Mouse (Mus musculus): Measurements from ENCODE around the gene Gstp1. TPM values are rescaled to one million over a fixed set of nuclear protein-coding genes. Genes with fewer than 3 reads are reported as not detected.

Gstp1 gene
- total RNA-seq, 2 experiments from 2014 or later = 354 to 397 TPM

DNA sequence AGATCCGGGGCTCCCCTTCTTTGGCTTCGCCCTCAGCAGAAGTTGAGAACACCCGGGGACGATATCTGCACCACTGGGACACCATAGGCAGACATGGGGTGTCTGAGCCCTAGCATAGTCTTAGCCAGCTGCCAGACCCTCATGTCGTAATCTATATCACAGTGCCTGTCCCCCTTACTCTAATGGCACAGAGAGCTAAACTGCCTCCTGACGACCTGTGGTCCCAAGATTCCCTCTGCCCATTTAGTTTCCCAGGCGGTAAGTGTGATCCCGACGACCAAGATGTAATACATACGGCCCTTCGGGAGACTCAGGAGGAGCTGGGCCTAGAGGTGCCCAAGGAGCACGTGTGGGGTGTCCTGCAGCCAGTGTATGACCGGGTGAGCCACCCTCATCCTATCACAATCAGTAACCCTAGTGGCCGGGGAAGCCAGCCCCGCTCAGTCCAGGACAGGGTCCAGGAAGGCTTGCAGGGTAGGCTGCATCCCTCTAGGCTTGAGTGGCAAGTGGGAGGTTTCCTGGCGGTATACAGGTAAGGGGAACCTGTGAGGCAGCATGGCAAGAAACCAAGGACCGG lies 36.7 kb downstream of the Gstp1 start:
- DNase-seq = no peak

DNA sequence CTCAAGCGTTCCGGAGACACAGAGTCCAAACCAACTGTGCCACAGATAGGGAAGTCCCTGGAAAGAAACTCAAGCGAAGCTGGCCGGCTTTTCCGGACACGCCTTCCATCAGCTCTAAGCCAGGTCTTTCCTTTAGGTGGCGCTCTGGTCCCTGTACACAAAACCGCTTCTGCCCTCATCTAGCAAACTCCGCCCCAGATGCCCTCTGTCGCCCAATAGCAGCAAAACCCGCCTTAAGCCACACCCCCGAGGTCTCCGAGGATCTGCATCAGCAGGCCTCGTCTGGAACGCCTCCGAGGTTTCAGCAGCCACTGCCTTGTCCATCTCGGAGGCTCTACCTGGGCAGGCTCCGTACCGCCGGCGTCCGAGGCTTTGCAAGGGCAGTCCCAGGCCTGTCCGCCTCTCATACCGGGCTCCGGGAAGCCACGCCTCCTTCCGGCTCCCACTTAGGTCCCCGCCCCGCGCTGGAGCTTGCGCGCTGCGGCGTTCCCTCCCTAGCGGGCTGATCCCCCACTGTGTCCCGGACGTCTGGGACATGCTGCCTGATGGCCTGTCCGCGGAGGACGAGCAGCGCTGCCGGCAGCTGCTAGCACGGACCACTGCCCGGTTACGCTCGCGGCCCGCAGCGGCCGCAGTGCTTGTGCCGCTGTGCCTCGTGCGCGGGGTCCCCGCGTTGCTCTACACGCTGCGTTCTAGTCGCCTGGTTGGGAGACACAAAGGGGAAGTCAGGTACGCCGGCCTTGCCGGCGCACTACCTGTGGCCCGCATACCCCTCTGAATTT lies 37.5 kb downstream of the Gstp1 start, which contains the start of the genes Nudt8 and Gm49405:
TSS of gene Nudt8 (plus strand) at position 462 of the 782 bp plus-strand sequence.
TSS of gene Gm49405 (plus strand) at position 508 of the 782 bp plus-strand sequence.
- peak; percentile 94 to 96 for DNase-seq

- no peak for DNase-seq
Measured at GRCm38 (mm10) chr19:3999121-3999730, 38.6 kb downstream of the Gstp1 start.

- DNase-seq = no peak
Measured at GRCm38 (mm10) chr19:3998335-3998734, 39.5 kb downstream of the Gstp1 start.

DNA sequence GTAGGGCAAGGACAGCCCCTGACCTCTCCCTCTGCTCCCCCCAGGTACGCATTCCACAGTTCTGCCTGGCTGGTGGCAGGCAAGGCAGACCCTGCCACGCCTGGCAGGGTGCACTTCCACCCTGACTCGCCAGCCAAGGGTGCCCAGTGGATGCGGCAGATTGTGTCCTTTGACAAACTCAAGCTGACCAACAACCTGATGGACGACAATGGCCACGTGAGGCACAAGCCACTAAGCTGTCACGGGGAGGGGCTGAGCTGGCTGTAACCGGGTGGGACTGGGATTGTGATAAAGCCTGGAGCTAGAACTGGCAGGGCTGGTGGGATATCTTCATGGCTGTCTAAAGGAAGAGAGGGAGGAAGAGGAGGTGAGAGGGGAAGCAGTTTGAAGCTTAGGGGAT lies 40.6 kb downstream of the Gstp1 start:
- DNase-seq = no peak

GRCm38 (mm10) chr19:3996747-3997146 lies 41.0 kb downstream of the Gstp1 start:
- DNase-seq = no peak

- no peak for DNase-seq
Measured at GRCm38 (mm10) chr19:3996106-3996505, 41.7 kb downstream of the Gstp1 start.

DNA sequence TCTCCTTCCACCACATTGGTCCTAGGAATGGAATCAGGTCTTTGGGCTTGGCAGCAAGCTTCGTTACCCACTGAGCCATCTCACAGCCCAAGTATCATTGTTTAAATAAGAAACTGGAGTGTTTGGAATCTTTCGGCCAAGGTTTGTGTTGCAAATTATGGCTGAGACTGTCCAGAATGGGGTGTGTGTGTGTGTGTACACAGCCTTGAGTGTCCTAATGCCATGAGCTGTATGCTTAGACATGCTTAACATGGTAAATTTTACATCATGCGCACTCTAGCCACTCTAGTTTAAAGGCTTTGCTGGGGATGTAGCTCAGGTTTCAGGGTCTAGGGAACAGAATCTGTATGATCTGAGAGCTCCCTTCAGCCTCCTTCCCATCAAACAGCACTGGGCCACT lies 42.3 kb downstream of the Gstp1 start:
- no peak for DNase-seq

DNA sequence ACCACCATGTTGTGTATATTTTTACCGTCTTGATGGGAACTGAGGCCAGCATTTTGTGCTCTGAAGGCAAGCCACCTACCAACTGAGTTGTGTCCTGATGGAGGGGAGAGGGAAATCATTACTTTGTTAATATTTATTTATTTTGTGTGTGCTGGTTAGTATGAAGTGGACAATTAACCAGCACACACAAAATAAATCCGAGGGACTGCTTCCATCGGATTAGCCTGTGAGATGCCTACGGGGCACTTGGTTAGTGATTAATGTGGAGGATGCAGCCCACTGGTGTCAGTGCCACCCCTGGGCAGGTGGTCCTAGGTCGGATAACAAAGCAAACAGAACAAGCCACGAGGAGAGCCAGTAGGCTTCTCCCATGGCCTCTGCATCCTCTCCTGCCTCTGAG lies 42.9 kb downstream of the Gstp1 start:
- DNase-seq = no peak

DNA sequence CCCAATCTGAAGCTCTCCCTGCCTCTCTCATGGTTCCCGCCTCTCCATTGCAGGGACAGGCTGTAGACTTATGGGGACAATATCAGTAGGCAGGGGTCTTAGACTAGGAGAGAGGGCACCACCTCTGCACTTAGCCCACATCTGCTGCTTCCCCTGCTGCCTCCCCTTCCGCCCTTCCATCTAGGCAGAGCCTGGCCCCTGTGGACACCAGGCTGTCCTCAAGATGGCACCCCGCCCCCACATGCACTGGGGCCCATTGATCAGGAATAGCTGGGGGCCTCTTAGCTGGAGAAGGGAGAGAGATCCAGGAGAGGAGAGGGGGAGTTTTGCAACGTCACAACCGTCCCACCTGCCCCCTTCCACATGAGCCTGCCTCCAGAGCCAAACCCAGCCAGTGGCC lies 45.4 kb downstream of the Gstp1 start, which contains the start of gene Tbx10:
TSS of gene Tbx10 (plus strand) at position 337 of the 400 bp plus-strand sequence.
- no peak for DNase-seq

DNA sequence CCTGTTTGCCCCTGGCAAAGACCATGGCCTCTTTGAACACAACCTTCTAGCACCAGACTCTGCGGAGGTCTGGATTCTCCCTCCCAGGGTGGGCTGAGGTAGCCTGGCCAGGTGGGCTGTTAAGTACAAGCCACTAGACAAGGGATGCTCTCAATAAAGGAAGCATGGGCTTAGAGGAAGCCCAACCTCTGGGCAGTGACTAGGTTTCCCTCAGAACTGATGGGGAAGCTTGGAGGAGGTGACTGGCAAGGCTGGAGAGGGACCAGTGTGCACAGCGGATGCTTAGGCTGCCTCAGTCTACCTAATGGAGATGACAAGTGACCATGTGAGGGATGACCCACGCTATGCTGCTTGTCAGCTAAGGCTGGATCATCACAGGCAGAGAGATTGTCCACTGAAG lies 45.8 kb downstream of the Gstp1 start:
- DNase-seq = no peak

DNA sequence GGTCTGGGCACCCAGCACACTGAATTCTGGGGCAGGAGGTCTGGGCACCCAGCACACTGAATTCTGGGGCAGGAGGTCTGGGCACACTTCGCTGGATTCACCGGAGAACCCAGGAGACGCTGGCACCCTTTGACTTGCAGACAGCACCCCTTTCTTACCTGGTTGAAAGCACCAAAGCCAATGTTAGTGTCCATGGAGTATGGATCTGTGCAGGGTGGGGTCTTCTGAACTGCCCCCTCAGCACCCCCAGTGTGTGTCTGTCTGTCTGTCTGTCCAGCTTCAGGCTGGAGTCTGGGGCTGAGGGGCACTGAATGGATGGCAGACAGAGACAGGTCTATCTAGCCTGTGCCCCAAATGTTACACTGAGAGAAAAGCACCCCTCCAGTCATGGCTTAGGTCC lies 46.2 kb downstream of the Gstp1 start:
- no peak for DNase-seq

GRCm38 (mm10) chr19:3990804-3991203 lies 47.0 kb downstream of the Gstp1 start:
- no peak for DNase-seq

- DNase-seq = no peak
Measured at GRCm38 (mm10) chr19:3988750-3989149, 49.0 kb downstream of the Gstp1 start.

DNA sequence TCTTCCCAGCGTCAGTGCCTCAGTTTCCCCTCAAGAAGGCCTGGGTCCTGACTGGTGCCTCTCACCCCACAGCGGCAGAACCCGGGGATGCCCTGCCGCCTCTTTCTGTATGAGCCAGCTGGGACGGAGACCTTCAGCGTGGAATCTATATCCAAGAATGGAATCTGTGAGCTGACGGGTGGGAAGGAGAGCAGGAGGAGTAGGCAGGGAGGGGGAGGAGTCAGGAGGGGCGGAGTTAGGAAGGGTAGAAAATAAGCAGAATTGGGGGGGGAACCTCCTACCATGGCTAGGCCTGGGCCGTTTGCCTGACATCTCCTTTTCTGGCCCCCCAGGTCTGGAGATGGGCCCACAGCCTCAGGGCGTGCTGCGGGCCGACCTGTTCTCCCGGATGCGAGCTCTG lies 49.7 kb downstream of the Gstp1 start:
- DNase-seq = no peak

- peak; percentile 88 to 93 for DNase-seq
Measured at GRCm38 (mm10) chr19:3986334-3986733, 51.5 kb downstream of the Gstp1 start, which contains the start of gene Acy3. Gene Acy3 (plus strand): TSS chr19:3986570.

Other genes starting within 250 kb of the Gstp1 start
- gene Chka, start 186.2 kb downstream of the Gstp1 start, total RNA-seq (2021) = 100 to 1,000 TPM; 112 to 133 TPM
- gene Tcirg1, start 130.9 kb downstream of the Gstp1 start, total RNA-seq (2021) = 10 to 100 TPM; 57.7 to 65.9 TPM
- 100 to 1,000 TPM; 331 to 356 TPM for gene Ndufs8, start 125.2 kb downstream of the Gstp1 start, total RNA-seq (2021)
- gene Aldh3b1, start 108.2 kb downstream of the Gstp1 start, total RNA-seq (2021) = 100 to 1,000 TPM in 1 of 2 experiments, 10 to 100 TPM in 1; 30.1 to 194 TPM
- 10 to 100 TPM; 49.1 to 62.5 TPM for gene Unc93b1, start 102.8 kb downstream of the Gstp1 start, total RNA-seq (2021)
- 1 to 10 TPM in 1 of 2 experiments, under 1 TPM in 1; 0.20 to 1.1 TPM for gene Aldh3b3, start 79.3 kb downstream of the Gstp1 start, total RNA-seq (2021)
- gene Aldh3b2, start 65.7 kb downstream of the Gstp1 start, total RNA-seq (2021) = 10 to 100 TPM in 1 of 2 experiments, 1 to 10 TPM in 1; 4.6 to 13.8 TPM
- gene Acy3, start 51.4 kb downstream of the Gstp1 start, total RNA-seq (2021) = 10 to 100 TPM; 18.2 to 20.1 TPM
- not detected for gene Tbx10, start 45.2 kb downstream of the Gstp1 start, total RNA-seq (2021)
- 10 to 100 TPM; 20.4 to 30.8 TPM for gene Nudt8, start 37.4 kb downstream of the Gstp1 start, total RNA-seq (2021)
- gene Gm49405, start 37.4 kb downstream of the Gstp1 start, total RNA-seq (2021) = under 1 TPM; 0.72 to 0.96 TPM
- gene Doc2g, start 34.7 kb downstream of the Gstp1 start, total RNA-seq (2021) = 1 to 10 TPM; 1.1 to 1.9 TPM
- 100 to 1,000 TPM; 355 to 381 TPM for gene Ndufv1, start 25.2 kb downstream of the Gstp1 start, total RNA-seq (2021)
- 10 to 100 TPM; 56.1 to 59.7 TPM for gene Gstp2, start 8.0 kb upstream of the Gstp1 start, total RNA-seq (2021)
- under 1 TPM; 0.63 to 0.99 TPM for gene Gstp3, start 21.6 kb upstream of the Gstp1 start, total RNA-seq (2021)
- not detected for gene Cabp2, start 43.6 kb upstream of the Gstp1 start, total RNA-seq (2021)
- gene Cdk2ap2, start 59.2 kb upstream of the Gstp1 start, total RNA-seq (2021) = 100 to 1,000 TPM; 109 to 132 TPM
- gene Pitpnm1, start 62.0 kb upstream of the Gstp1 start, total RNA-seq (2021) = 100 to 1,000 TPM in 1 of 2 experiments, 10 to 100 TPM in 1; 59.7 to 158 TPM
- gene Aip, start 87.9 kb upstream of the Gstp1 start, total RNA-seq (2021) = 100 to 1,000 TPM; 104 to 124 TPM
- gene Gpr152, start 101.8 kb upstream of the Gstp1 start, total RNA-seq (2021) = under 1 TPM in 1 of 2 experiments, not detected in 1; 0.10 TPM
- gene Cabp4, start 106.0 kb upstream of the Gstp1 start, total RNA-seq (2021) = under 1 TPM; 0.30 to 0.40 TPM
- 100 to 1,000 TPM; 171 to 195 TPM for gene Coro1b, start 110.6 kb upstream of the Gstp1 start, total RNA-seq (2021)
- gene Ptprcap, start 115.6 kb upstream of the Gstp1 start, total RNA-seq (2021) = 1 to 10 TPM; 1.4 to 3.1 TPM
- 10 to 100 TPM; 27.6 to 37.5 TPM for gene Rps6kb2, start 125.4 kb upstream of the Gstp1 start, total RNA-seq (2021)
- gene Carns1, start 137.5 kb upstream of the Gstp1 start, total RNA-seq (2021) = 1 to 10 TPM; 2.0 to 2.8 TPM
- gene Tbc1d10c, start 153.3 kb upstream of the Gstp1 start, total RNA-seq (2021) = 1 to 10 TPM in 1 of 2 experiments, under 1 TPM in 1; 0.70 to 1.0 TPM
- gene Ppp1ca, start 154.1 kb upstream of the Gstp1 start, total RNA-seq (2021) = 100 to 1,000 TPM; 403 to 410 TPM
- gene Rad9a, start 163.7 kb upstream of the Gstp1 start, total RNA-seq (2021) = 1 to 10 TPM; 7.6 TPM
- 10 to 100 TPM in 1 of 2 experiments, 1 to 10 TPM in 1; 6.3 to 17.4 TPM for gene Clcf1, start 176.3 kb upstream of the Gstp1 start, total RNA-seq (2021)
- not detected for gene AC109138.7, start 176.4 kb upstream of the Gstp1 start, total RNA-seq (2021)
- 10 to 100 TPM; 50.2 to 54.4 TPM for gene Pold4, start 193.9 kb upstream of the Gstp1 start, total RNA-seq (2021)
- gene Ssh3, start 231.2 kb upstream of the Gstp1 start, total RNA-seq (2021) = 10 to 100 TPM; 28.1 to 30.1 TPM
- gene Ankrd13d, start 245.2 kb upstream of the Gstp1 start, total RNA-seq (2021) = 1 to 10 TPM; 2.4 to 2.8 TPM

Measured in adrenal gland, postnatal 36 days (tissue).